Mouse (Mus musculus) midbrain, postnatal 0 days (tissue): ENCODE results near the gene Zfpm1. TPM values are rescaled to one million over a fixed set of nuclear protein-coding genes. Genes with fewer than 3 reads are reported as not detected.

Experiments used
- ATAC-seq: fragments of 200-750 bp; cut with Nextera tagmentation; 2 replicates; pipeline ENCODE4 v1.8.0; 2017; ENCODE audit warnings: moderate number of reproducible peaks, mild to moderate bottlenecking, moderate TSS enrichment, moderate library complexity; ENCODE audit not compliant: low FRiP score
- DNase-seq: peaks from one replicate; pipeline ENCODE4 v3.0.0-alpha.2; 2015; ENCODE audit warnings: low spot score
- H3K27ac ChIP-seq: fragments of 300-500 bp; sonication (generic); 2 replicates; pipeline ENCODE4 v1.5.1; 2014; ENCODE audit warnings: low read depth, mild to moderate bottlenecking, low read length, mixed read lengths
- H3K27me3 ChIP-seq: fragments of 300-500 bp; sonication (generic); 2 replicates; pipeline ENCODE4 v1.6.1; 2014; ENCODE audit warnings: low read length, control low read depth, mixed read lengths; ENCODE audit not compliant: insufficient read depth
- H3K36me3 ChIP-seq: fragments of 300-500 bp; sonication (generic); 2 replicates; pipeline ENCODE4 v1.6.1; 2014; ENCODE audit warnings: low read length, control low read depth, mixed read lengths; ENCODE audit not compliant: insufficient read depth
- H3K4me1 ChIP-seq: fragments of 300-500 bp; sonication (generic); 2 replicates; pipeline ENCODE4 v1.6.1; 2014; ENCODE audit warnings: mild to moderate bottlenecking, control low read depth, antibody characterized with exemption, low read length, mixed read lengths; ENCODE audit not compliant: insufficient read depth
- H3K4me2 ChIP-seq: fragments of 300-500 bp; sonication (generic); 2 replicates; pipeline ENCODE4 v1.6.1; 2014; ENCODE audit warnings: low read depth, mild to moderate bottlenecking, low read length, mixed read lengths; ENCODE audit not compliant: poor library complexity, severe bottlenecking
- H3K4me3 ChIP-seq: fragments of 300-500 bp; sonication (generic); 2 replicates; pipeline ENCODE4 v1.5.1; 2014; ENCODE audit warnings: low read depth, mild to moderate bottlenecking, low read length, moderate library complexity
- H3K9ac ChIP-seq: fragments of 300-500 bp; sonication (generic); replicated peaks from 2 replicates; pipeline ENCODE4 v1.6.1; 2014; ENCODE audit warnings: mild to moderate bottlenecking, low read length, moderate library complexity, mixed read lengths; ENCODE audit not compliant: poor library complexity, severe bottlenecking
- H3K9me3 ChIP-seq: fragments of 300-500 bp; sonication (generic); 2 replicates; pipeline ENCODE4 v1.6.1; 2016; ENCODE audit warnings: low read length, control low read depth
- CTCF ChIP-seq: IDR thresholded peaks from 2 replicates; pipeline ENCODE4 v1.5.1; 2016; ENCODE audit warnings: antibody characterized with exemption, mild to moderate bottlenecking
- WGBS: fragments of 180-500 bp; shearing (Covaris S2); extraction: QIAGEN DNeasy Blood & Tissue Kit; methylation state at CpG from one replicate; pipeline ENCODE4 v1.1.7; 2014; 5-methylcytosine and 5-hydroxymethylcytosine counted together
- polyA plus RNA-seq: library from polyadenylated mRNA; unstranded; fragments of >200 nt; fragmentation: Nextera tagmentation; extraction: Ambion mirVana; gene quantifications from 2 replicates; pipeline ENCODE4 v1.2.1, GENCODE M21; 2015
- total RNA-seq: library from RNA; depleted of rRNA; stranded (reverse); fragments of >200 nt; gene quantifications from 2 replicates; pipeline ENCODE4 v1.2.3, GENCODE M21; 2014

Zfpm1 gene
- total and polyA plus RNA-seq, 2 experiments from 2014 or later, result 1.2 to 28.6 TPM

- Histone ChIP-seq H3K9me3 (no peaks in the 10 kb centered on the region), H3K27ac (no peak overlapping the region), H3K4me3 (peak overlapping the region; percentile 19; the same call in 1 of the 2 replicates), H3K4me2 (peak overlapping the region; percentile 39), H3K27me3 (peaks cover under 1% of the 10 kb centered on the region; the same call in 1 of the 2 replicates), H3K36me3 (no peaks in the 10 kb centered on the region), H3K4me1 (0 out of 2 replicates have a peak, but pooled peaks cover 5% of the 10 kb centered on the region), H3K9ac (no peak overlapping the region)
- DNase-seq, result no peak
- WGBS, result 1% methylated on average over 10 of the region's 14 CpGs
- TF ChIP-seq CTCF, result no peak
- ATAC-seq, result no peak
Measured at GRCm38 (mm10) chr8:122343758-122344157, 61.8 kb downstream of the Zfpm1 start.

- Histone ChIP-seq H3K9me3 (no peaks in the 10 kb centered on the region), H3K4me3 (no peak overlapping the region), H3K4me2 (peak overlapping the region; percentile 39), H3K27ac (no peak overlapping the region), H3K9ac (no peak overlapping the region), H3K4me1 (0 out of 2 replicates have a peak, but pooled peaks cover 5% of the 10 kb centered on the region), H3K36me3 (no peaks in the 10 kb centered on the region), H3K27me3 (no peaks in the 10 kb centered on the region; the same call in 1 of the 2 replicates)
- TF ChIP-seq CTCF, result no peak
- DNase-seq, result no peak
- no peak for ATAC-seq
- 0% methylated on average over 2 of the region's 5 CpGs for WGBS
Measured at GRCm38 (mm10) chr8:122344219-122344618, 62.3 kb downstream of the Zfpm1 start.

DNA sequence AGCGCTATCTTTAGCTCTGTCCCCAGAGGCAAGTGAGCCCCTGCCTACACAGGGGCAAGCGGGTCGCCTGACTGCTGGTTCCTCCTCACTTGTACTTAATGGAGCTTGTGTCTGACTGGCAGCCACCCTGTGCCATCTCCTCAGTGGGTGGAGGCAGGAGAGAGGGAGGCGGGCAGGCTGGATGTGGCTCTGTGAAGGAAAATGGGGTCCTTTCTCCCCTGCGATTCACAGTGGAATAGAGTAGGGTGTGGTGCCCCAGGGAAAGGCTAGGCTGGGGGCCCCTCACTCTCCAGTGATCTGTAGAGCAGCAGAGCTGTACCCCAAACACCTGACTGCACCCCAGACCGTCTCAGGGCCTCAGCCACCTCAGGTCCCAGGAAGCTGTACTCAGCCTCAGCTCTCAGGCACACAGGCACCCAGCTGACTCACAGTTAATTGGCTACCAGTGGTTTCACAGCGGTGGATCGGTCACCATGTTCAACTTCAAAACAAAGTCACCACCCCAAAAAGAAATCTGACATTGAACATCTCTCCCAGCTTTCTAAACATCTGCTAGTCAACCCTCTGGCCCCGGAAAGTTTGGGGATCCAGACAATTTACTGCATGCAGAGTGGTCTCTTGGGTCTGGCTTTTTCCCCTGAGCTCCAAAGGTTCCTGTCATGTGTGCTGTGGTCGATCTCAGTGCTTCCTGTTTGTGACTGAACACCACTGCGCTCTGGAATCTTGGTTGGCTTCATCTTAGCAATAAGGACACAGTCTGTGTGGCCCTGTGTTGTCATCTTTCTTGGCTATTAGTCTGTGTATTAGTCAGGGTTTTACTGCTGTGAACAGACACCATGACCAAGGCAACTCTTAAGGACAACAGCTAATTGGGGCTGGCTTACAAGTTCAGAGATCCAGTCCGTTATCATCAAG is 63.5 kb downstream of the Zfpm1 start:
- 0 out of 2 replicates have a peak, but pooled peaks cover 5% of the 10 kb centered on the region for H3K4me1 ChIP-seq
- H3K9me3 ChIP-seq, result no peaks in the 10 kb centered on the region
- H3K36me3 ChIP-seq, result no peaks in the 10 kb centered on the region
- H3K27me3 ChIP-seq, result no peaks in the 10 kb centered on the region; the same call in 1 of the 2 replicates
- H3K9ac ChIP-seq, result no peak overlapping the region
- ATAC-seq, result no peak
- no peak overlapping the region for H3K4me2 ChIP-seq
- no peak overlapping the region for H3K27ac ChIP-seq
- 63% methylated on average over 12 of the region's 12 CpGs for WGBS
- DNase-seq, result no peak
- no peak overlapping the region for H3K4me3 ChIP-seq
- no peak for TF ChIP-seq CTCF

GRCm38 (mm10) chr8:122347811-122348552 is 66.0 kb downstream of the Zfpm1 start:
- Histone ChIP-seq H3K36me3 (no peaks in the 10 kb centered on the region), H3K4me2 (no peak overlapping the region), H3K4me3 (no peak overlapping the region), H3K4me1 (0 out of 2 replicates have a peak, but pooled peaks cover 5% of the 10 kb centered on the region), H3K9ac (no peak overlapping the region), H3K27me3 (no peaks in the 10 kb centered on the region), H3K27ac (no peak overlapping the region), H3K9me3 (no peaks in the 10 kb centered on the region)
- WGBS, result 55% methylated on average over 5 of the region's 5 CpGs
- no peak for TF ChIP-seq CTCF
- peak; percentile 83 for DNase-seq
- ATAC-seq, result no peak

DNA sequence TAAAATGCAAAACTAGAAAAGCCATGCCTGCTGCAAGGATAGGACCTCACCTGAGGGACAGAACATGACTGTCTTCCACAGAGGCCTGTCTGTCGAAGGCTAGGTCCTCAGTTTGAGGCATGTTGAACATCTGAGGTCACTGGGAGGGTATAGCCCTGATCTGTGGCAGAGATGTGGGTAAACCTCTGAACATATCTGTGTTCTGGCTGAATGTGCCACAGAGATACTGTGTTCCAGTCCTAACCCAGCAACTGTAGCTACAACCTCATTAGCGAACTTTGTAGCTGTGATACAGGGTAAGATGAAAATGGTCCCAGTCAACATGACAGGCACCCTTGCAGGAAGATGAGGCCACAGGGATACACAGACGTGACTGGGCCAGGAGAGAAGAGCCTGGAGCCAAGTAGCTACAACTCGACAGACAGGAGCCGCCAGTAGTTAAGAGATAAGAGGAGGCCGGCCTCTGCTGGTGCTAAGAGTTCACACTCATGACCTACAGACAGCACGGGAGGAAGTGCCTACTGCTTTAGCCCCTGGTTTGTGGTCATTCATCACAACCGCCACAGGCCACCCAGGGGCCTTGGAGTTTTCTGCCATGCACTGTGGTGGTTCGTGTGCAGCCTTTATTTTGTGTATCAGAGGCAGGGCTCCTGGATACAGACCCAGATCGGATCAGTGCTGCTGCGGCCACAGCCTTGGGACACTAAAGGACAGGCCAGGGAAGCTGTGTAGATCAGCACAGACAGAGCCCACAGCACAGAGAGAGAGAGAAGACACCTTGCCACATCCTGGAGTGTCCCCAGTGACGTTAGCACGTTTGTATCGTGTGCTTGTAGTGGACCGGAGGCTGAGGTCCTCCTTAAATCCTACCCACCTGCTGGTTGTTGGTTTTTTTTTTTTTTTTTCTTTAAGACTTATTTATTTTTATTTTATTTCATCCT is 67.7 kb downstream of the Zfpm1 start:
- no peak overlapping the region for H3K4me3 ChIP-seq
- TF ChIP-seq CTCF, result no peak
- 42% methylated on average over 15 of the region's 15 CpGs for WGBS
- 0 out of 2 replicates have a peak, but pooled peaks cover 3% of the 10 kb centered on the region for H3K4me1 ChIP-seq
- ATAC-seq (no peak), DNase-seq (no peak)
- H3K27ac ChIP-seq, result no peak overlapping the region
- no peak overlapping the region for H3K4me2 ChIP-seq
- H3K27me3 ChIP-seq, result no peaks in the 10 kb centered on the region
- no peaks in the 10 kb centered on the region for H3K9me3 ChIP-seq
- H3K36me3 ChIP-seq, result no peaks in the 10 kb centered on the region
- no peak overlapping the region for H3K9ac ChIP-seq
